Mouse (Mus musculus): ENCODE measurements at regions not wholly inside any gene's neighbourhood (a gene's known extent, or its start where the extent isn't known, plus 50 kb on each side); places are given as distances from the start of the nearest gene placed in this dataset.

DNA sequence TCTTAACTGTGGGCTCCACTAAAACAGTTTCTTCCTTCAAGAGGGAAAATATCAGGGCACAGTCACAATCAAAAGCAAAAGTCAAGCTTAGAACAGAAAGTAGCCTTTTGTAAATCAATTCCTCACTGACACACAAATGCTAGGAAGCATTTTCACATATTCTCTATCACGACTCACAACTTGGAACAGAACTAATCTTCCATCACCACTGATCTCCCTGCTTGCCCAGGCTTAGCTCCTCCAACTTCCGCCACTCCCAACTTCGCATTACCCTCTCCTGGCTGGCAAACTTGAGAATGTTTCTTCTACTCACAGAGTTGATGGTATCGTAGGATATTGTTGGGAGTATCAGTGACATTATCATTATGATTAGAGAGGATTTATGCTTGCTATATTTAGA lies 284.7 kb downstream of the Cdh11 start:
- 86% methylated on average over 4 of the region's 4 CpGs for WGBS
- Histone ChIP-seq H3K4me2 (ENCODE audit: low read depth, low read length, severe bottlenecking) (no peak overlapping the region), H3K9me3 (ENCODE audit: control insufficient read depth, low read length) (no peaks in the 10 kb centered on the region), H3K27me3 (ENCODE audit: control insufficient read depth, insufficient read depth, low read length) (no peaks in the 10 kb centered on the region), H3K4me1 (replicated peaks; ENCODE audit: control insufficient read depth, insufficient read depth, low read length) (no peaks in the 10 kb centered on the region), H3K9ac (ENCODE audit: low read length) (no peak overlapping the region), H3K4me3 (ENCODE audit: low read depth, low read length) (no peak overlapping the region), H3K36me3 (ENCODE audit: control insufficient read depth, insufficient read depth, low read length) (no peaks in the 10 kb centered on the region), H3K27ac (ENCODE audit: low read depth, low read length) (no peak overlapping the region)
- DNase-seq (ENCODE audit: low spot score) (no peak), ATAC-seq (replicated peaks; ENCODE audit: low FRiP score) (no peak)

DNA sequence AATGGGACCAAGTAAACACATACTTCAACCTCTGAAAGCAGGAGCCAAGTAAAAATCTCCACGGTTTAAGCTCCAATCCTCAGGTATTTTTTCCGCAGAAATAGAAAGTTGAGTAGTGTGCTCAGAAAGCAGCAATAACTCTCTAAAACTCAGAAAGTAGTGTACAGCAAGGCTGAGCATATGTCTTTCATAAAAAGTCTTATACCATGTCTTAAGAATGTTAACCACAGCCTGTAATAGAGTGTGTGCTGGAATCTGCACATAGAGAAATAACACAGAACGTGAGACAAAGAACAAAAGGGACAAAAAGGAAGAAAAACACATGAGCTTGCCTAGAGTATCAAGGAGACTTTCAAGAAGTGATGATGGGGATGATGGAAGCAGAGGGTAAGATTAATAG lies 285.2 kb downstream of the Cdh11 start:
- Histone ChIP-seq H3K4me2 (ENCODE audit: low read depth, low read length, severe bottlenecking) (no peak overlapping the region), H3K27me3 (ENCODE audit: control insufficient read depth, insufficient read depth, low read length) (no peaks in the 10 kb centered on the region), H3K36me3 (ENCODE audit: control insufficient read depth, insufficient read depth, low read length) (no peaks in the 10 kb centered on the region), H3K4me1 (replicated peaks; ENCODE audit: control insufficient read depth, insufficient read depth, low read length) (no peaks in the 10 kb centered on the region), H3K27ac (ENCODE audit: low read depth, low read length) (no peak overlapping the region), H3K9me3 (ENCODE audit: control insufficient read depth, low read length) (no peaks in the 10 kb centered on the region), H3K4me3 (ENCODE audit: low read depth, low read length) (no peak overlapping the region), H3K9ac (ENCODE audit: low read length) (no peak overlapping the region)
- DNase-seq (ENCODE audit: low spot score) (no peak), ATAC-seq (replicated peaks; ENCODE audit: low FRiP score) (no peak)
- 83% methylated on average over 3 of the region's 3 CpGs for WGBS

DNA sequence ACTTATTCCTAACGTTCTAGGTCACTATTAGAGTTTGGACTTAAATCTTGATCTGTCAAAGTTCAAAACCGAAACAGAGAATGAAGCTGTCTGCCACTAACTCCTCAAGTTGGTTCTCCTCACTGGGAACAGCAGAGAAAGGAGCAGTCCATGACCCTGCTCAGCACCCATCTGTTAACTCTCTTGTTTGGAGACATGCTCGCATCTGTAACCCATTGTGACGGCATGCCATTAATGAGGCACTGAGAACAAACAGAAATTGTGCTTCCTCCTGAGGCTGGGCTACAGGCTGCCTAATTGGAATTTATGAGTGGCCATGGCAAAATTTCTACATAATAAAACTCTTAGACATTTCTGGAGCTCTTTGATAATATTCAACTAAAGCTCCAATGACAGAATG lies 286.4 kb downstream of the Cdh11 start:
- no peaks in the 10 kb centered on the region for H3K36me3 ChIP-seq (ENCODE audit: control insufficient read depth, insufficient read depth, low read length)
- WGBS = 58% methylated on average over 4 of the region's 4 CpGs
- no peak for DNase-seq (ENCODE audit: low spot score)
- no peak overlapping the region for H3K4me2 ChIP-seq (ENCODE audit: low read depth, low read length, severe bottlenecking)
- H3K9ac ChIP-seq (ENCODE audit: low read length) = no peak overlapping the region
- H3K27me3 ChIP-seq (ENCODE audit: control insufficient read depth, insufficient read depth, low read length) = no peaks in the 10 kb centered on the region
- H3K4me3 ChIP-seq (ENCODE audit: low read depth, low read length) = no peak overlapping the region
- no peak for ATAC-seq (replicated peaks; ENCODE audit: low FRiP score)
- no peaks in the 10 kb centered on the region for H3K4me1 ChIP-seq (replicated peaks; ENCODE audit: control insufficient read depth, insufficient read depth, low read length)
- H3K9me3 ChIP-seq (ENCODE audit: control insufficient read depth, low read length) = no peaks in the 10 kb centered on the region
- no peak overlapping the region for H3K27ac ChIP-seq (ENCODE audit: low read depth, low read length)

DNA sequence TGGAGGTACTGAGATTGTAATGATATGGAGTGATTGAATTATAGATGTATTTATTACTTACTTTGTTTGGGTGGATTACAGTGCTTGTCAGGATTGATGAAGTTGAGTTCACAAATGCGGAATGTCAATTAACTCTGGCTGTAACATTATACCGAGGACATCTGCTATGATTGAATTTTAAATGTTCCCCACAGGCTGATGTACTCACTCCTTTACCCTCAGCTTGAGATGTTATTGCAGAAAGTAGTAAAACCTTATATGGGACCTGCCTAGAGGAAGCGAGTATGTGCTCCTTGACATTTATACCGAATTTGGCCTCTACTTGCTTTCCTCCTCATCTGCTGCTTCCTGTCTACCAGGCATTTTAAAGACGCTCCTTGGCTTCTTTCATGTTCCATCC lies 288.3 kb downstream of the Cdh11 start:
- H3K9ac ChIP-seq (ENCODE audit: low read length) = no peak overlapping the region
- H3K36me3 ChIP-seq (ENCODE audit: control insufficient read depth, insufficient read depth, low read length) = no peaks in the 10 kb centered on the region
- no peaks in the 10 kb centered on the region for H3K4me1 ChIP-seq (replicated peaks; ENCODE audit: control insufficient read depth, insufficient read depth, low read length)
- 93% methylated on average over 5 of the region's 5 CpGs for WGBS
- DNase-seq (ENCODE audit: low spot score) (no peak), ATAC-seq (replicated peaks; ENCODE audit: low FRiP score) (no peak)
- H3K9me3 ChIP-seq (ENCODE audit: control insufficient read depth, low read length) = no peaks in the 10 kb centered on the region
- H3K27me3 ChIP-seq (ENCODE audit: control insufficient read depth, insufficient read depth, low read length) = no peaks in the 10 kb centered on the region
- no peak overlapping the region for H3K4me3 ChIP-seq (ENCODE audit: low read depth, low read length)
- H3K27ac ChIP-seq (ENCODE audit: low read depth, low read length) = no peak overlapping the region
- H3K4me2 ChIP-seq (ENCODE audit: low read depth, low read length, severe bottlenecking) = no peak overlapping the region

DNA sequence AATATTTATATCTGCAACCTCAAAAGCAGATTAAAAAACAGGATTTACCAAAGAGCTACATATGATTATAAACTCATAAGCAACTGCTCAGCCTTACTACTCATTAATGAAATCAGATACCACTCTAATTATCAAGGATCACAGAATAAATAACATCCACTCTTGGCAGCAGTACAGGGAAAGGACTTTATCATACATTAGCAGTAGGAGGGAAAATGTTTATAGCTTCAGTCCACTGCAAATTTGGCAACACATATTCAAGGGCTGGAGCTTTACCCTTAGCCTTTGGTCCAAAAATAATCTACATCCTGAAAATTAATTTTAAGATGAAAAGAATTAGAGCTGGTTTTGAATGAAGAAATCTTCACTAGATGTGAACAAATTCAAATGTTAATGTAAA lies 288.7 kb downstream of the Cdh11 start:
- H3K27ac ChIP-seq (ENCODE audit: low read depth, low read length) = no peak overlapping the region
- no peaks in the 10 kb centered on the region for H3K36me3 ChIP-seq (ENCODE audit: control insufficient read depth, insufficient read depth, low read length)
- no peak overlapping the region for H3K4me2 ChIP-seq (ENCODE audit: low read depth, low read length, severe bottlenecking)
- ATAC-seq (replicated peaks; ENCODE audit: low FRiP score) = no peak
- H3K9ac ChIP-seq (ENCODE audit: low read length) = no peak overlapping the region
- no peak for DNase-seq (ENCODE audit: low spot score)
- no peaks in the 10 kb centered on the region for H3K27me3 ChIP-seq (ENCODE audit: control insufficient read depth, insufficient read depth, low read length)
- H3K4me1 ChIP-seq (replicated peaks; ENCODE audit: control insufficient read depth, insufficient read depth, low read length) = no peaks in the 10 kb centered on the region
- no peak overlapping the region for H3K4me3 ChIP-seq (ENCODE audit: low read depth, low read length)
- no peaks in the 10 kb centered on the region for H3K9me3 ChIP-seq (ENCODE audit: control insufficient read depth, low read length)

DNA sequence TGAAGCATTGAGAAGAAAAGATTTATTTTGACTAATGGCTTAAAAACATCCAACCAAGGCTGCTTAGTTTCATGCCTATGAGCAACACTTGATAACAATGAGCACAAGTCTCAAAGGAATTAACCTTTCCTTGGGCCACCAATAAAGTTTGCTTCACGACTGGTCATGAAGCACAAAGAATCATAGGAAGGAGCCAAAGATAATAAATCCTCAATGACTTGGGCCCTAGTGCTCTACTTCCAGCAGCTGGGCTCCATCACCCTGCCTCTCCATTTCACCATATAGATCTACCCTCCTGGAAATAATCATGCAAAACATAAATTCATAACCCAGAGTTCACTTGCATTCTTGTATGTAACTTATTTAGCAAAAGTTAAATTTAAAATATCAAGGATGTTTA lies 289.4 kb downstream of the Cdh11 start:
- Histone ChIP-seq H3K36me3 (ENCODE audit: control insufficient read depth, insufficient read depth, low read length) (no peaks in the 10 kb centered on the region), H3K9ac (ENCODE audit: low read length) (no peak overlapping the region), H3K9me3 (ENCODE audit: control insufficient read depth, low read length) (no peaks in the 10 kb centered on the region), H3K4me2 (ENCODE audit: low read depth, low read length, severe bottlenecking) (no peak overlapping the region), H3K4me1 (replicated peaks; ENCODE audit: control insufficient read depth, insufficient read depth, low read length) (no peaks in the 10 kb centered on the region; the same call in 1 of the 2 replicates), H3K27ac (ENCODE audit: low read depth, low read length) (no peak overlapping the region), H3K27me3 (ENCODE audit: control insufficient read depth, insufficient read depth, low read length) (no peaks in the 10 kb centered on the region), H3K4me3 (ENCODE audit: low read depth, low read length) (no peak overlapping the region)
- ATAC-seq (replicated peaks; ENCODE audit: low FRiP score) (no peak), DNase-seq (ENCODE audit: low spot score) (no peak)
- WGBS = 82% methylated on average over 1 of the region's 1 CpGs

DNA sequence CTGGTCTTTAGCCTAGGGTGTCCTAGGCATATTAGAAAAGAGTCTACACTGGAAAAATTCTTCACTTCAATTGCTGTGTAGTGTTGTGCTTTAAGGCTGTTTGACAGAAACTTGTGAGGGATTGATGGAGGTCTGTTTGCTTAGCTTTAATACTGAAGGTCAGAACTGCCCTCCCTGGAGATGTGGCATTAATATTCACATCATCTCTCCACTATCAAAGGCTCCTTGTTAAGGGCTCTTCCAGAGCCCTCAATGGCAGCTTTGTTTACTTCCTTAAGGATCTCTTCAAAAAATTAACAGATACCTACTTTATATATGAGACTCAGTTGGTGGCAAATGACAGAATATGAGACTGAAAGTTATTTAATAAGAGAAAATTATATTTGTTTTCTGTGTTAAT lies 294.4 kb downstream of the Cdh11 start:
- DNase-seq (ENCODE audit: low spot score) = no peak
- no peaks in the 10 kb centered on the region for H3K36me3 ChIP-seq (ENCODE audit: control insufficient read depth, insufficient read depth, low read length)
- H3K4me1 ChIP-seq (replicated peaks; ENCODE audit: control insufficient read depth, insufficient read depth, low read length) = no peaks in the 10 kb centered on the region; the same call in 1 of the 2 replicates
- H3K4me3 ChIP-seq (ENCODE audit: low read depth, low read length) = no peak overlapping the region
- no peaks in the 10 kb centered on the region for H3K9me3 ChIP-seq (ENCODE audit: control insufficient read depth, low read length)
- no peak overlapping the region for H3K9ac ChIP-seq (ENCODE audit: low read length)
- H3K4me2 ChIP-seq (ENCODE audit: low read depth, low read length, severe bottlenecking) = no peak overlapping the region
- ATAC-seq (replicated peaks; ENCODE audit: low FRiP score) = no peak
- no peaks in the 10 kb centered on the region for H3K27me3 ChIP-seq (ENCODE audit: control insufficient read depth, insufficient read depth, low read length)
- H3K27ac ChIP-seq (ENCODE audit: low read depth, low read length) = no peak overlapping the region

DNA sequence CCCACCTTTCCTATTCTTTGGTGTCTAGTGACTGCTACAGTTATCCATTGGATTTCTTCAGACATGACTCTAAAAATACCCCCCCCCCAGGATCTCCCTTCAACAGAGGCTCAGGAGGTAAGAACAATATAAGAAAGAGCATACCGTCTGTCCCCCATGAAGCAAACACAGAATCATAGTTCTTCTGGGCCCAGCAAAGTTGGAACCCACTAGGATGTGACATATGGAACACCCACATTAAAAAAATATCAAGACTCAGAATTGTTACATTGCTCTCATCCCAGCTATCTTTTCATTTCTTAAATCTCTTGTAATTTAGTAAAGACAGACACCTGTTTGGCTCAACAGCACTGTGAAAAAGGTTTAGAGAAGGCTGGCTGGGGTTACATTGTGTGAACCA lies 297.2 kb downstream of the Cdh11 start:
- Histone ChIP-seq H3K4me2 (ENCODE audit: low read depth, low read length, severe bottlenecking) (no peak overlapping the region), H3K27ac (ENCODE audit: low read depth, low read length) (no peak overlapping the region), H3K9me3 (ENCODE audit: control insufficient read depth, low read length) (no peaks in the 10 kb centered on the region), H3K9ac (ENCODE audit: low read length) (no peak overlapping the region), H3K4me1 (replicated peaks; ENCODE audit: control insufficient read depth, insufficient read depth, low read length) (no peaks in the 10 kb centered on the region; the same call in 1 of the 2 replicates), H3K27me3 (ENCODE audit: control insufficient read depth, insufficient read depth, low read length) (no peaks in the 10 kb centered on the region), H3K36me3 (ENCODE audit: control insufficient read depth, insufficient read depth, low read length) (no peaks in the 10 kb centered on the region), H3K4me3 (ENCODE audit: low read depth, low read length) (no peak overlapping the region)
- DNase-seq (ENCODE audit: low spot score) (no peak), ATAC-seq (replicated peaks; ENCODE audit: low FRiP score) (no peak)
- 83% methylated on average over 1 of the region's 1 CpGs for WGBS

DNA sequence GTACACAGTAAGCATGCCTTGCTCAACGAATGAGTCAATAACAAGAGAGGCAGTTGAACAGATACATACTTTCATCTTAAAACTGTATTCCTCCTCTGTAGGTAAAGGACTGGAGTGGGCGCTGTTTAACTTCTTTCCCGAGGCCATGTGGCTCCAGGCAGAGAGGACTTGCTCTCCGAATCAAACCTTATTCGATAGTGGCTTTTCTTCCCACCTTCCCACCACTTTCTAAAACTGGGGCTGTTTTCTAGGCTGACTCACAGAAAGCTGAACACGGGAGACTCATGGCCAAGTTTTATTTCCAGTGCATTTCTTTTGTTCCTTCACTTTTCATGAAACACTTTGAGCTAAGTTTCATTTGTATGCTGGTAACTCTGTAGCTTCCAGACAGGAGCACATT lies 297.6 kb downstream of the Cdh11 start:
- Histone ChIP-seq H3K4me2 (ENCODE audit: low read depth, low read length, severe bottlenecking) (no peak overlapping the region), H3K36me3 (ENCODE audit: control insufficient read depth, insufficient read depth, low read length) (no peaks in the 10 kb centered on the region), H3K4me3 (ENCODE audit: low read depth, low read length) (no peak overlapping the region), H3K9me3 (ENCODE audit: control insufficient read depth, low read length) (no peaks in the 10 kb centered on the region), H3K27ac (ENCODE audit: low read depth, low read length) (no peak overlapping the region), H3K9ac (ENCODE audit: low read length) (no peak overlapping the region), H3K4me1 (replicated peaks; ENCODE audit: control insufficient read depth, insufficient read depth, low read length) (no peaks in the 10 kb centered on the region; the same call in 1 of the 2 replicates), H3K27me3 (ENCODE audit: control insufficient read depth, insufficient read depth, low read length) (no peaks in the 10 kb centered on the region)
- WGBS = 89% methylated on average over 6 of the region's 6 CpGs
- DNase-seq (ENCODE audit: low spot score) (no peak), ATAC-seq (replicated peaks; ENCODE audit: low FRiP score) (no peak)

All from forebrain, embryonic 11.5 days (tissue).